Mouse (Mus musculus) left cerebral cortex, postnatal 14 days (tissue): ENCODE data around the gene Muc3. TPM values are rescaled to one million over a fixed set of nuclear protein-coding genes. Genes with fewer than 3 reads are reported as not detected.

Source experiments
- DNase-seq, 2 experiments: peaks; one replicate each; pipeline ENCODE4 v3.0.0; 2021 to 2022; ENCODE audit warnings: low spot score in 2 of 2, mixed read lengths in 1 of 2
- intact Hi-C: fragments of 180-260 bp; cut with DNase I; formaldehyde crosslinking; loops from one replicate; pipeline ENCODE4 v1.15.1; 2025
- total RNA-seq, 2 experiments: library from RNA; stranded (reverse); gene quantifications; 2 replicates each; pipeline ENCODE4 v1.2.3; 2021

Gene Muc3
- total RNA-seq, 2 experiments from 2014 or later = not detected

- DNase-seq = peak; percentile 68 to 79
- intact Hi-C loops = loop anchor here (10.0 kb wide), 1 partner anchor 308 kb away; no protein-coding TSS in a partner anchor
Observed at GRCm38 (mm10) chr5:137102575-137103522, 46.3 kb downstream of the Muc3 start.

- intact Hi-C loops = loop anchor here (10.0 kb wide), 1 partner anchor 307 kb away; no protein-coding TSS in a partner anchor
- DNase-seq = no peak
Observed at GRCm38 (mm10) chr5:137102078-137102477, 47.0 kb downstream of the Muc3 start.

- intact Hi-C loops = loop anchor here (10.0 kb wide), 1 partner anchor 306 kb away; no protein-coding TSS in a partner anchor
- no peak for DNase-seq
Observed at GRCm38 (mm10) chr5:137100660-137101059, 48.5 kb downstream of the Muc3 start.

GRCm38 (mm10) chr5:137098418-137098817 lies 50.7 kb downstream of the Muc3 start:
- DNase-seq = no peak
- intact Hi-C loops = no loop called here

- intact Hi-C loops = no loop called here
- DNase-seq = peak; percentile 71 to 76
Observed at GRCm38 (mm10) chr5:137096037-137096436, 53.1 kb downstream of the Muc3 start.

- intact Hi-C loops = no loop called here
- DNase-seq = no peak
Observed at GRCm38 (mm10) chr5:137095135-137095534, 54.0 kb downstream of the Muc3 start.

GRCm38 (mm10) chr5:137093720-137094119 lies 55.4 kb downstream of the Muc3 start:
- no peak for DNase-seq
- intact Hi-C loops = no loop called here

- DNase-seq = no peak
- intact Hi-C loops = no loop called here
Observed at GRCm38 (mm10) chr5:137091560-137091959, 57.6 kb downstream of the Muc3 start.

GRCm38 (mm10) chr5:137090870-137091269 lies 58.3 kb downstream of the Muc3 start:
- intact Hi-C loops = no loop called here
- no peak for DNase-seq

GRCm38 (mm10) chr5:137087410-137087809 lies 61.7 kb downstream of the Muc3 start:
- intact Hi-C loops = no loop called here
- DNase-seq = no peak

- intact Hi-C loops = no loop called here
- no peak for DNase-seq
Observed at GRCm38 (mm10) chr5:137085731-137086130, 63.4 kb downstream of the Muc3 start.

- DNase-seq = no peak
- intact Hi-C loops = no loop called here
Observed at GRCm38 (mm10) chr5:137085021-137085420, 64.1 kb downstream of the Muc3 start.

Other genes with a start within 250 kb of the Muc3 start
- gene Ift22, start 241.2 kb downstream of the Muc3 start, total RNA-seq = 100 to 1,000 TPM in 1 of 2 experiments, 10 to 100 TPM in 1; 98.1 to 110 TPM
- 100 to 1,000 TPM; 233 to 242 TPM for gene Fis1, start 196.0 kb downstream of the Muc3 start, total RNA-seq
- under 1 TPM in 1 of 2 experiments, not detected in 1; 0.17 TPM for gene Cldn15, start 182.7 kb downstream of the Muc3 start, total RNA-seq
- gene Plod3, start 162.3 kb downstream of the Muc3 start, total RNA-seq = 10 to 100 TPM; 32.2 to 36.5 TPM
- 10 to 100 TPM; 79.0 to 82.7 TPM for gene Znhit1, start 161.3 kb downstream of the Muc3 start, total RNA-seq
- gene Vgf, start 122.9 kb downstream of the Muc3 start, total RNA-seq = 100 to 1,000 TPM; 278 to 317 TPM
- gene Ap1s1, start 103.2 kb downstream of the Muc3 start, total RNA-seq = 100 to 1,000 TPM; 235 to 257 TPM
- 1 to 10 TPM in 1 of 2 experiments, under 1 TPM in 1; 0.76 to 1.3 TPM for gene Serpine1, start 77.1 kb downstream of the Muc3 start, total RNA-seq
- gene Trim56, start 33.1 kb downstream of the Muc3 start, total RNA-seq = 1 to 10 TPM; 3.3 to 3.7 TPM
- 1 to 10 TPM; 3.7 to 4.0 TPM for gene Muc3a, start 63.1 kb upstream of the Muc3 start, total RNA-seq
- gene Ache, start 138.2 kb upstream of the Muc3 start, total RNA-seq = 10 to 100 TPM; 68.4 to 81.1 TPM
- 10 to 100 TPM; 16.4 to 17.1 TPM for gene Ufsp1, start 145.3 kb upstream of the Muc3 start, total RNA-seq
- gene Srrt, start 158.4 kb upstream of the Muc3 start, total RNA-seq = 100 to 1,000 TPM; 167 to 176 TPM
- 1 to 10 TPM; 3.5 to 3.9 TPM for gene Trip6, start 165.1 kb upstream of the Muc3 start, total RNA-seq
- gene Slc12a9, start 184.3 kb upstream of the Muc3 start, total RNA-seq = 10 to 100 TPM; 23.7 to 28.0 TPM
- 1 to 10 TPM; 6.0 to 7.6 TPM for gene Ephb4, start 200.8 kb upstream of the Muc3 start, total RNA-seq